Mouse (Mus musculus) C2C12 (cell line): ENCODE results near the gene Lpo. TPM values are rescaled to one million over a fixed set of nuclear protein-coding genes. Genes with fewer than 3 reads are reported as not detected.

Experiments
- H3K27me3 ChIP-seq: one replicate; pipeline ENCODE4 v1.6.1; 2011; ENCODE audit not compliant: control insufficient read depth, insufficient read depth, insufficient read length
- H3K36me3 ChIP-seq: one replicate; pipeline ENCODE4 v1.6.1; 2011; ENCODE audit not compliant: control insufficient read depth, insufficient read depth
- H3K4me3 ChIP-seq: one replicate; pipeline ENCODE4 v1.5.1; 2011; ENCODE audit warnings: mild to moderate bottlenecking, control low read depth; ENCODE audit not compliant: poor library complexity, insufficient read depth, severe bottlenecking
- H3K79me2 ChIP-seq: one replicate; pipeline ENCODE4 v1.6.1; 2011; ENCODE audit not compliant: control insufficient read depth, insufficient read depth
- H3K79me3 ChIP-seq: one replicate; pipeline ENCODE4 v1.6.1; 2011; ENCODE audit warnings: low read depth, control low read depth
- H3ac ChIP-seq: one replicate; pipeline ENCODE3; 2011; ENCODE audit warnings: low read depth; ENCODE audit not compliant: control insufficient read depth, insufficient read length
- CEBPB ChIP-seq: IDR thresholded peaks from one replicate; pipeline ENCODE4 v1.6.1; 2011; ENCODE audit warnings: low read depth, mild to moderate bottlenecking, control low read depth, moderate library complexity
- CTCF ChIP-seq: IDR thresholded peaks from one replicate; pipeline ENCODE4 v1.5.1; 2011; ENCODE audit not compliant: control insufficient read depth, insufficient read depth, insufficient read length
- FOSL1 ChIP-seq: IDR thresholded peaks from one replicate; pipeline ENCODE4 v1.8.0; 2011; ENCODE audit warnings: mild to moderate bottlenecking, low read length; ENCODE audit not compliant: poor library complexity, insufficient read depth, severe bottlenecking
- MAX ChIP-seq: IDR thresholded peaks from one replicate; pipeline ENCODE4 v1.6.1; 2011; ENCODE audit warnings: mild to moderate bottlenecking, control low read depth
- MYOD1 ChIP-seq: IDR thresholded peaks from one replicate; pipeline ENCODE4 v1.6.1; 2011; ENCODE audit warnings: low read depth; ENCODE audit not compliant: control insufficient read depth, insufficient read length
- MYOG ChIP-seq: IDR thresholded peaks from one replicate; pipeline ENCODE4 v1.6.1; 2011; ENCODE audit not compliant: control insufficient read depth, insufficient read length; ENCODE audit errors: extremely low read depth
- USF1 ChIP-seq: IDR thresholded peaks from one replicate; pipeline ENCODE4 v1.6.1; 2011; ENCODE audit warnings: low read depth, mild to moderate bottlenecking, control low read depth, moderate library complexity
- polyA plus RNA-seq: library from polyadenylated mRNA; unstranded; fragments of >200 nt; fragmentation: generic; extraction: Trizol; gene quantifications from one replicate; pipeline ENCODE4 v1.2.1, GENCODE M21; 2012; ENCODE audit warnings: missing spikeins

Gene Lpo
- polyA plus RNA-seq, 1 experiment, result not detected

- Histone ChIP-seq H3K36me3 (no peaks in the 10 kb centered on the region), H3K79me2 (no peaks in the 10 kb centered on the region), H3K4me3 (no peak overlapping the region), H3ac (no peak overlapping the region), H3K79me3 (no peaks in the 10 kb centered on the region), H3K27me3 (peaks cover 27% of the 10 kb centered on the region)
- TF ChIP-seq CTCF, result no peak
- TF ChIP-seq MYOD1, result no peak
- TF ChIP-seq USF1, result no peak
- no peak for TF ChIP-seq MAX
- TF ChIP-seq CEBPB, result no peak
- TF ChIP-seq MYOG, result no peak
- TF ChIP-seq FOSL1, result no peak
Measured at GRCm38 (mm10) chr11:87801711-87802275, 26.3 kb downstream of the Lpo start.

DNA sequence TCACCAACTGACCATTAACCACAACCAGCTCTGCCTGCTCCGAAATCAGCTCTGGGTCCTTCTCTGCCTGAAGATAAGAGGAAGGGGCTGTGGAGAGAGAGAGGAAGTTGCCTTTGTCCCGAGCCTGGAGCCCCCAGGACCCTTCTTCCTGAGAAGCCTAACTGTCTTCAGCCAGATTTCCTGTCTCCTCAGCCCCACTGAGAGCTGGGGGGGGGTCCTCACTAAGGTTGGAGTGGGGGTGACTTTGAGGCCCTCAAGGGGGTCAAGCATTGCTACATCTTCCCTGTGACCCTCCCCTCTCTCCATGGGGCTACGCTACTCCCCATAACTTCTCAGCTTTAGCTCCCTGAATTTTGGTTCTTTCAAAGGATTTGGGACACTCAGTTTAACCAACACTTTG, 34.6 kb downstream of the Lpo start, which contains the start of gene Mpo:
Gene Mpo, plus strand, starts transcription at position 122 of the 400 bp plus-strand sequence.
- no peaks in the 10 kb centered on the region for H3K79me2 ChIP-seq

DNA sequence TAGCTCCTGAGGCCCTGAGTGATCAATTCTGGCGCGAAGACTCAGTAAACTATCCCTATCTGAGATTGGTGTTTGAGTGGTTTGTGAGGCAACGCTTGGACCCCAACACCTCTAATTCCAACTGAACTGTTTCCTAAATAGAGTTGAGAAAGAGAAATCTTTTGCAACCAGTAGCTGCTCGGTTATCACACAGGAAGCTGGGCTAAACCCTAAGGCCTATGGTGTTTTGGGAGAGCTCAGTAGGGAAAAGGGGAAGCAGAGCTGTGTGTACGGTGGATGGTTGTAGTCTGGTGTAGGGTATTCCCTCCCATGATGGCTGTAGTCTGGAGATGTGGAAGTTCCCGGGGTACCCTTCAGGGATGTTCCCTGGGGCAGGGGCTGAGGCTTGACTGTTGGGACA, 38.0 kb downstream of the Lpo start:
- TF ChIP-seq CEBPB (no peak), FOSL1 (no peak), MYOD1 (no peak), CTCF (no peak), USF1 (no peak), MYOG (no peak), MAX (no peak)
- Histone ChIP-seq H3K36me3 (no peaks in the 10 kb centered on the region), H3K79me2 (no peaks in the 10 kb centered on the region), H3K79me3 (no peaks in the 10 kb centered on the region), H3K4me3 (no peak overlapping the region), H3K27me3 (peaks cover 45% of the 10 kb centered on the region), H3ac (no peak overlapping the region)

More for the DNA sequence above, 34.6 kb downstream of the Lpo start, which contains the start of gene Mpo:
- Histone ChIP-seq H3K27me3 (peaks cover 48% of the 10 kb centered on the region), H3K36me3 (no peaks in the 10 kb centered on the region), H3K79me3 (no peaks in the 10 kb centered on the region), H3ac (no peak within 1 kb of the TSS), H3K4me3 (no peak within 1 kb of the TSS)
- TF ChIP-seq CEBPB, result no peak
- no peak for TF ChIP-seq MYOG
- no peak for TF ChIP-seq FOSL1
- TF ChIP-seq CTCF, result no peak
- no peak for TF ChIP-seq MYOD1
- TF ChIP-seq MAX, result no peak
- no peak for TF ChIP-seq USF1

- peaks cover 69% of the 10 kb centered on the region for H3K27me3 ChIP-seq
- no peak overlapping the region for H3K4me3 ChIP-seq
- no peaks in the 10 kb centered on the region for H3K79me2 ChIP-seq
- TF ChIP-seq CEBPB (no peak), MYOG (no peak), MAX (no peak), FOSL1 (no peak), CTCF (no peak)
- H3ac ChIP-seq, result no peak overlapping the region
- H3K36me3 ChIP-seq, result no peaks in the 10 kb centered on the region
- no peaks in the 10 kb centered on the region for H3K79me3 ChIP-seq
Measured at GRCm38 (mm10) chr11:87780130-87780529, 48.0 kb downstream of the Lpo start.

GRCm38 (mm10) chr11:87779392-87779791, 48.7 kb downstream of the Lpo start:
- no peaks in the 10 kb centered on the region for H3K79me3 ChIP-seq
- no peak for TF ChIP-seq MYOG
- TF ChIP-seq CEBPB, result no peak
- no peak for TF ChIP-seq MAX
- no peak for TF ChIP-seq MYOD1
- no peak for TF ChIP-seq USF1
- no peak for TF ChIP-seq CTCF
- TF ChIP-seq FOSL1, result no peak
- no peak overlapping the region for H3ac ChIP-seq
- H3K36me3 ChIP-seq, result no peaks in the 10 kb centered on the region
- H3K79me2 ChIP-seq, result no peaks in the 10 kb centered on the region
- H3K4me3 ChIP-seq, result no peak overlapping the region
- H3K27me3 ChIP-seq, result peaks cover 62% of the 10 kb centered on the region

GRCm38 (mm10) chr11:87778915-87779314, 49.2 kb downstream of the Lpo start:
- H3K79me2 ChIP-seq, result no peaks in the 10 kb centered on the region
- no peak overlapping the region for H3ac ChIP-seq
- no peak overlapping the region for H3K4me3 ChIP-seq
- H3K27me3 ChIP-seq, result peaks cover 58% of the 10 kb centered on the region
- TF ChIP-seq MYOG, result no peak
- TF ChIP-seq USF1, result no peak
- no peak for TF ChIP-seq FOSL1
- no peak for TF ChIP-seq MYOD1
- no peak for TF ChIP-seq MAX
- no peak for TF ChIP-seq CTCF
- TF ChIP-seq CEBPB, result no peak
- H3K79me3 ChIP-seq, result no peaks in the 10 kb centered on the region
- H3K36me3 ChIP-seq, result no peaks in the 10 kb centered on the region
